Mouse (Mus musculus) effector memory CD4-positive, alpha-beta T cell, adult 7 months (primary cell): ENCODE data around the gene Lce1c. TPM values are rescaled to one million over a fixed set of nuclear protein-coding genes. Genes with fewer than 3 reads are reported as not detected.

ENCODE experiments used
- polyA plus RNA-seq: library from polyadenylated mRNA; unstranded; fragments of 100-300 nt; shearing (Covaris generic); gene quantifications from one replicate; pipeline ENCODE4 v1.2.1, GENCODE M21; 2017

Gene Lce1c
- not detected for polyA plus RNA-seq

GRCm38 (mm10) chr3:92678947-92679346 is at the start of gene Lce1c:
TSS of gene Lce1c (plus strand) at chr3:92679247.

GRCm38 (mm10) chr3:92648207-92648606 is 30.8 kb upstream of the Lce1c start, which contains the start of gene Lce1a1:
TSS of gene Lce1a1 (minus strand) at chr3:92648307.

GRCm38 (mm10) chr3:92656826-92657225 is 22.2 kb upstream of the Lce1c start, which contains the start of gene Lce1b:
TSS of gene Lce1b (minus strand) at chr3:92656926.

GRCm38 (mm10) chr3:92670215-92670614 is 8.8 kb upstream of the Lce1c start, which contains the start of gene Lce1a2:
TSS of gene Lce1a2 (minus strand) at chr3:92670315.

GRCm38 (mm10) chr3:92687110-92687509 is 8.1 kb downstream of the Lce1c start, which contains the start of gene Lce1d:
TSS of gene Lce1d (minus strand) at chr3:92687210.

GRCm38 (mm10) chr3:92708974-92709373 is 29.9 kb downstream of the Lce1c start, which contains the start of gene Lce1e:
TSS of gene Lce1e (minus strand) at chr3:92709074.

GRCm38 (mm10) chr3:92720250-92720649 is 41.2 kb downstream of the Lce1c start, which contains the start of gene Lce1f:
TSS of gene Lce1f (minus strand) at chr3:92720350.

Other genes with a start within 250 kb of the Lce1c start
- gene Gm9774, start 249.8 kb upstream of the Lce1c start, polyA plus RNA-seq, result 27.2 TPM
- not detected for gene Sprr2k, start 246.7 kb upstream of the Lce1c start, polyA plus RNA-seq
- not detected for gene Sprr1b, start 240.5 kb upstream of the Lce1c start, polyA plus RNA-seq
- gene Sprr3, start 220.5 kb upstream of the Lce1c start, polyA plus RNA-seq, result not detected
- not detected for gene Sprr1a, start 193.4 kb upstream of the Lce1c start, polyA plus RNA-seq
- not detected for gene Sprr4, start 178.8 kb upstream of the Lce1c start, polyA plus RNA-seq
- gene 2310046K23Rik, start 144.7 kb upstream of the Lce1c start, polyA plus RNA-seq, result not detected
- not detected for gene Ivl, start 105.5 kb upstream of the Lce1c start, polyA plus RNA-seq
- gene Smcp, start 90.2 kb upstream of the Lce1c start, polyA plus RNA-seq, result not detected
- not detected for gene 2210017I01Rik, start 71.8 kb upstream of the Lce1c start, polyA plus RNA-seq
- gene Lce6a, start 57.6 kb upstream of the Lce1c start, polyA plus RNA-seq, result not detected
- not detected for gene Lce1a1, start 30.9 kb upstream of the Lce1c start, polyA plus RNA-seq
- gene Lce1b, start 22.3 kb upstream of the Lce1c start, polyA plus RNA-seq, result not detected
- not detected for gene Lce1a2, start 8.9 kb upstream of the Lce1c start, polyA plus RNA-seq
- not detected for gene Lce1d, start 8.0 kb downstream of the Lce1c start, polyA plus RNA-seq
- not detected for gene Lce1e, start 29.8 kb downstream of the Lce1c start, polyA plus RNA-seq
- not detected for gene Lce1f, start 41.1 kb downstream of the Lce1c start, polyA plus RNA-seq
- not detected for gene Gm38119, start 59.8 kb downstream of the Lce1c start, polyA plus RNA-seq
- gene Lce1g, start 73.1 kb downstream of the Lce1c start, polyA plus RNA-seq, result not detected
- not detected for gene Lce1h, start 85.8 kb downstream of the Lce1c start, polyA plus RNA-seq
- gene Lce1i, start 99.7 kb downstream of the Lce1c start, polyA plus RNA-seq, result not detected
- not detected for gene Lce1j, start 111.3 kb downstream of the Lce1c start, polyA plus RNA-seq
- gene Lce1k, start 128.6 kb downstream of the Lce1c start, polyA plus RNA-seq, result not detected
- gene Kprp, start 148.0 kb downstream of the Lce1c start, polyA plus RNA-seq, result not detected
- gene Lce1l, start 172.0 kb downstream of the Lce1c start, polyA plus RNA-seq, result not detected
- gene 2310050C09Rik, start 191.0 kb downstream of the Lce1c start, polyA plus RNA-seq, result not detected
- not detected for gene Lce3a, start 247.0 kb downstream of the Lce1c start, polyA plus RNA-seq